Mouse (Mus musculus): ENCODE data around the gene Gm26992. TPM values are rescaled to one million over a fixed set of nuclear protein-coding genes. Genes with fewer than 3 reads are reported as not detected.
"Not testable (repeated sequence)": the region's sequence is repeated elsewhere in the genome, so short reads cannot be mapped to it uniquely, and the experiment has no call there.

Gm26992 gene
- 1 to 10 TPM in 1 of 2 experiments, not detected in 1; 1.2 TPM for total RNA-seq (2021)
- long read RNA-seq, experiment 1: 0 reads
- long read RNA-seq, experiment 2: 0 reads

GRCm38 (mm10) chrX:103421710-103422109, at the start of gene Gm26992:
Gene Gm26992 (plus strand): TSS chrX:103422010.
- DNase-seq (ENCODE audit: low spot score in 2 of 2): no peak

DNA sequence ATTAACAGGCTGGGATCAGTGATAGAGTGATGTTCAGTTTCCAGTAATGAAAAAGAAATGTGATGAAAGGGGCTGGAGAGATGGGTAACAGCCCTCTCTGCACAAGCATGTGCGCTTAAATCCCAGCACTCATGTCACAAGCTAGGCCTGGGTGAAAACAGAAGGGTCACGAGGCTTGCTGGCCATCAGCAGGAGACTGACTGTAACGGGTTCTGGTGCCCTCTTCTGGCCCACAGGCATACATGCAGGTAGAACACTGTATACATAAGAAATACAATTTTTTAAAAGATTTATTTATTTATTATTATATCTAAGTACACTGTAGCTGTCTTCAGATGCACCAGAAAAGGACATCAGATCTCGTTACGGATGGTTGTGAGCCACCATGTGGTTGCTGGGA, 47.6 kb upstream of the Gm26992 start:
- DNase-seq (ENCODE audit: low spot score in 2 of 2): no peak

- DNase-seq (ENCODE audit: low spot score in 2 of 2): no peak
Measured at GRCm38 (mm10) chrX:103384528-103384927, 37.3 kb upstream of the Gm26992 start.

DNA sequence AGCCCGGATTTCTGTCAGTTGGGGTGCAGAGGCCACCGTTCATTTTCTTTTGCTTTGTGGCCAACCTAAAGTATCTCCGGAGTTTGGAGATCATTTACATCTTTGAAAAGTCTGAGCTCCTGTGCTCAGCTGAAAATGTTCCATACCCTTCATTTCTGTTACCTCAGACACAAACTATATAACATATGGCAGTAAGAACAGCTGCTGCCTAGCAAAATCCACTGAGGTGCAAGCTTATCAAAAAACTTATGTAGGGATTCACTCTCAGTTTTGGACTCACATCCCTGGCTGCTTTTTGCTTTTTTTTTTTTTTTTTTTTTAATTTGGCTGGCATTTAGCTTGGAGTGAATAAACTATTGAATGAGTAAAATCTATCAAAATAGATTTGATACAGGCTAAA, 33.7 kb upstream of the Gm26992 start:
- DNase-seq (ENCODE audit: low spot score in 2 of 2): no peak

- no peak for DNase-seq (ENCODE audit: low spot score in 2 of 2)
Measured at GRCm38 (mm10) chrX:103393841-103394240, 28.0 kb upstream of the Gm26992 start.

DNA sequence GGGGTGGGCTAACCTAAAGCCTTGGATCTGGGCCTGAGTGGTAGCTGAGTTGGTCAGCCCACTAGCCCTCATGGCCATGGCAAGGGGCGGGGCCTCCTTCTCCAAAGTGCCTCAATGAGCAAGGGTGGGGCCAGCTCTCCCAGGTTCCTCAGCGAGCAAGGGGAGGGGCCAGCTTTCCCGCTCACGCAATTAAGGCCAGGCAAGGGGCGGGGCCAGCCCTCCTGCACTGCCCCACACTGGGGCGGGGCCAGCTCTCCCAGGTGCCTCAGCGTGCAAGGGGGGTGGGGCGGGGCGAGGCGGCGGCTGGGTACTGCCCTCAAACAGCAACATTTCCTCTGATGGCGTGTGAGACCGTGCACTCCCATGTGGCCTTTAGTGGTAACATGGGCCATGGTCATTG, 16.8 kb upstream of the Gm26992 start:
- no peak for DNase-seq (ENCODE audit: low spot score in 2 of 2)

DNA sequence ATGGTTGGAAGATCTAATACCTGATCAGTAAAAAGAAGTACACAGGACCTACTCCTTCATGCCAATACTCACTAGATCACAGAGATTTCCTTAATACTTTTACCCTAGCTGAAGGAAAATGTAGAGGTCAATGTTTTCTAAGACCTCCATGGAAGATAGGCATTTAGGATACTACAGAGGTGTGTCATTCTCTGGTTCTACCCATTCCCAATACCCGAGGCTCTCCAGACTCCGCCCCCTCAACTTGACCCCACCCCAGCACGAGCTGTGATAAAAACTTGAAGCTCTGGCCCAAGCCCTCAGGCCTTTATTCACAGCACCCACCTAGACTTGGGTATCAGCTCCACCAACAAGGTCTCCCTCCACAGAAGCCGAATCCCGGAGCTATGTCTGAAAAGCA, 7.6 kb upstream of the Gm26992 start, which contains the start of gene Tsx:
Gene Tsx (plus strand): TSS at position 301 of the 400 bp plus-strand sequence.
- DNase-seq (ENCODE audit: low spot score in 2 of 2): no peak

DNA sequence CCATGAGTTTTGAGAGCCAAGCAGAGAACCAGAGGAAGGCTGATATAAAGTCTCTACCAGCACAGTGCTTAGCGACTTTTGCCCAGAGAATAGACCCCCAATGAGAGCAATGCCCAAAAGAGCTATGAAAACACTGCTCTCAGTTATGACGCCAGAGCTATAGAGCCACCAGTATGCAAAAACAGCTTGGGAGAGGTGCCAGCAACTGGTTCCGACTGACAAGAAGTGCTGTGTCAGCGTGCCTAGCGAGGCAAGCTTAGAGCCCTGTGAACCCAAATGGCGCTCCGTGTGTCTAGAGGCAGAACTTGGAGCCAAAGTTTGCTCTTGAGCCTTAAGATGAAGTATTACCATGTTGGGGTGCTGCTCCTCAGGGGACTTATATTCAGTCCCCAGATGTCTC, 5.9 kb downstream of the Gm26992 start:
- DNase-seq (ENCODE audit: low spot score in 2 of 2): no peak

DNA sequence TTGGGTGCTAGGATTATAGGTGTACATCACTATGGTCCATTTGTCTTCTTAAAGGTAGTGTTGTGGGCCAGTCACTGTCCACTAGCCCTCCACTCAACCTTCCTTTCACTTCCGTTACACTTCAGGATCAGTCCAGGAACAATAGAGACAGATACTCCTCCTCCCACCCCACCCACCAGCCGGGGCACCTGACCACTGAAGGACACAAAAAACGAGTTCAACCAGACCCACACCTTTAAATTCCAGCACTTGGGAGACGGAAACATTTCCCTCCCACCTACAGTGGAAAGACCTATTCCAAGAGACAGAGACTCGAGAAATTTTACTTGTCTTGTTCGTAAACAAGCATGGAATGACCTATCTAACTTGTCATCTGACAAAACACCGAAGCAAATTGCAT, 10.5 kb downstream of the Gm26992 start:
- DNase-seq (ENCODE audit: low spot score in 2 of 2): no peak

- DNase-seq (ENCODE audit: low spot score in 2 of 2): no peak
Measured at GRCm38 (mm10) chrX:103438023-103438422, 16.2 kb downstream of the Gm26992 start.

GRCm38 (mm10) chrX:103440803-103441202, 19.0 kb downstream of the Gm26992 start:
- peak in 1 of 2 experiments; percentile 70 for DNase-seq (ENCODE audit: low spot score in 2 of 2)

DNA sequence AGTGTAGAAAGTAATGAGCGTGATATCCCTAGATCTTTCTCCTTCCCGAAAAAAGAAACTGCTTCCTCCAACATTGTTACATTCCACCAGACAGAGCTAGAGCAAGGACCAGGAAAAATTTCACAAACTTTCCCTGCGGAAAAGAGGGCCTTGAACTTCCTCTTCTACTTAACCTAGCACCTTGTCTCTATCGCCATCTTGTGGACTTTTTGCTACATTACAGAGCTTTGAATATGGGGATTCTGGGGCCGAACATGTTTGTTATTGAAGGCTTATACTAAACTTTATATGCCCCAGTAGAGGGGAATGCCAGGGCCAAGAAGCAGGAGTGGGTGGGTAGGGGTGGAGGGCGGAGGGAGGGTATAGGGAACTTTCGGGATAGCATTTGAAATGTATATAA, 21.9 kb downstream of the Gm26992 start:
- DNase-seq (ENCODE audit: low spot score in 2 of 2): peak in 1 of 2 experiments; percentile 54

- no peak for DNase-seq (ENCODE audit: low spot score in 2 of 2)
Measured at GRCm38 (mm10) chrX:103447539-103448169, 25.8 kb downstream of the Gm26992 start.

DNA sequence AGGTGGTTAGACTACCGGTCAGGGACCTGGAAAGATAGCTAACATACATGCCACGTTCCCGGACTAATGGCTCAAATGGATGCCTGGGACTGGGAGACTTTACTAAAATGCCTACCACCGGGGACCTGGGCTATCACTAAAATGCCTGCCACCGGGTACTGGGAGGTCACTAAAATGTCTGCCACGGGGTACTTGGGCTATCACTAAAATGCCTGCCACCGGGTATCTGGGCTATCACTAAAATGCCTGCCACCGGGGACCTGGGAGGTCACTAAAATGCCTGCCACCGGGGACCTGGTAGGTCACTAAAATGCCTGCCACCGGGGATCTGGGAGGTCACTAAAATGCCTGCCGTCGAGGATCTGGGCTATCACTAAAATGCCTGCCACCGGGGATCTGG, 26.6 kb downstream of the Gm26992 start:
- DNase-seq (ENCODE audit: low spot score in 2 of 2): not testable (repeated sequence)

- DNase-seq (ENCODE audit: low spot score in 2 of 2): not testable (repeated sequence)
Measured at GRCm38 (mm10) chrX:103448943-103449722, 27.3 kb downstream of the Gm26992 start.

- DNase-seq (ENCODE audit: low spot score in 2 of 2): no peak
Measured at GRCm38 (mm10) chrX:103452815-103453214, 31.0 kb downstream of the Gm26992 start.

- DNase-seq (ENCODE audit: low spot score in 2 of 2): no peak
Measured at GRCm38 (mm10) chrX:103460056-103460455, 38.2 kb downstream of the Gm26992 start.

GRCm38 (mm10) chrX:103468998-103469397, 47.2 kb downstream of the Gm26992 start:
- DNase-seq (ENCODE audit: low spot score in 2 of 2): no peak

DNA sequence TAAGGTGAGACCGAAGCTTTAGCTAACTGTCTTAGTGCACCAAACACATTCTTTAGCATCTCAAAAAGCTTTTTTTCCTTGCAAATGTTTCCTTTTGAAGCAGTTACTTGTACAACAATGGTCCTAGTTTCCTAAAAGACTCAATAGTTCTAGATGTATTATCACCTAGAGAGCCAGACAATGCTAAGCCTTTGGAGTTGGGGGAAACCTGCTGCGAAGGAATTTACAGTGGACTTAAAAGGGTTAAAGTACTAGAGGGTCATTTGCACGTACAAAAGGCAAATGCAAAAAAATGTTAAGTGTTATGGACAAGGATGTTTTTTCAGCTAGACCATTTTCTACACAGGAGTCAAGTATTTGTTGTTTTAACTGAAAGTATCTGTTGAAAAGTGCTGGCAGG, 50.5 kb downstream of the Gm26992 start:
- DNase-seq (ENCODE audit: low spot score in 2 of 2): no peak

- no peak for DNase-seq (ENCODE audit: low spot score in 2 of 2)
Measured at GRCm38 (mm10) chrX:103477507-103477906, 55.7 kb downstream of the Gm26992 start.

DNA sequence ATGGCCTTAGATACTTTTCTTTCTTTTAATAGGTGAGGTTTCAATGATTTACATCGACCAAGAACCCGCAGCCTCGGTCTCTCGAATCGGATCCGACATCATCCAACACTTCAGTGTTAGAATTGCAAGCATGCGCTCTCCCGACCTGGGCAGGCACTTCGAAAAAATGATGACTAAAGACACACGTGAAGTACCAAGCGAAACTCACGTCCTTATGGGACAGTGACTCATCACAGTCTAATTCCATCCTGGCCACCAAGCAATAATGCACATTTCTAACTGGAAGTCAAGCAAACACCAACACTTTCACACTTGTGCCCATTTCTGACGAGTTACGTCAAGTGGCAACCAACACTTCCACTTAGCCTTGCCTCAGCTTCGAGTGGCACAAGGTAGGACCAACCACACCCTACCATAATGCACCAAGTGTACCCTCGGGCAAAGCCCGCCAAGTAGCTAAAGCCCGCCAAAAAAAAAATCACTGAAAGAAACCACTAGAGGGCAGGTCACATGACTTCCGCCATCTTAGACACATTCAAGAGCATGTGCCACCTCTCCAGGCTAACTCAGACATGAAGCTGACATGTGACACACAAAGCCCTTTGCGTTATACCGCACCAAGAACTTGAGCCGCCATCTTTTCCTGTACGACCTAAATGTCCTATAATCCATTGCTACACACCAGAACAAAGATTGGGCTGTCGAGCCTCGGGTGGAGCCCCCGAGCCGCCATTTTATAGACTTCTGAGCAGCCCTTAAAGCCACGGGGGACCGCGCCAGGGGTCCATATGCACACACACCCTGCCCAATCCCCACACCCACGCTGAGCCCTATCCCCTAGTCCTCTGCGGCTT, 59.7 kb downstream of the Gm26992 start:
- peak in 1 of 2 experiments; percentile 70 for DNase-seq (ENCODE audit: low spot score in 2 of 2)

DNA sequence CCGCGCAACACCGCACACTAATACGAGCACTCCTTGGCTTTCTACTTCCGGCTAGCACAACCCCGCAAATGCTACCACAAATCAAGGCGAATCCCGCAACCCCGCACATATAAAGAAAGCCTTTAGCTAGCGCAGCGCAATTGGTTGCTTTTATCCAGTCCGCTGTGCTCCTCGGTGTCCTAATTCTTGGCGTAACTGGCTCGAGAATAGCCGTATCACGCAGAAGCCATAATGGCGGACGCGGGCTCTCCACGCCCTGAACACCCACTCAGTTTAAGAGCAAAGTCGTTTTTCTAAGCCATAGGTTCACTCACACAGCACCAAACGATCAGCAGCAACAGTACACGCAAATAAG, 60.3 kb downstream of the Gm26992 start:
- no peak for DNase-seq (ENCODE audit: low spot score in 2 of 2)
